Mouse (Mus musculus) kidney, postnatal 0 days (tissue): ENCODE measurements around the gene P2ry6. TPM values are rescaled to one million over a fixed set of nuclear protein-coding genes. Genes with fewer than 3 reads are reported as not detected.

Experiments used
- ATAC-seq: fragments of 200-750 bp; cut with Nextera tagmentation; replicated peaks from 2 replicates; pipeline ENCODE4 v1.8.0; 2017; ENCODE audit warnings: low read depth, moderate number of reproducible peaks, moderate TSS enrichment, moderate library complexity; ENCODE audit not compliant: low FRiP score
- DNase-seq: peaks from one replicate; pipeline ENCODE4 v3.0.0-alpha.2; 2016; ENCODE audit warnings: low spot score
- H3K27ac ChIP-seq: fragments of 300-500 bp; sonication (generic); 2 replicates; pipeline ENCODE4 v1.5.1; 2014; ENCODE audit warnings: mild to moderate bottlenecking
- H3K27me3 ChIP-seq: fragments of 300-500 bp; sonication (generic); 2 replicates; pipeline ENCODE4 v1.6.1; 2014; ENCODE audit warnings: low read length, mixed read lengths; ENCODE audit not compliant: insufficient read depth
- H3K36me3 ChIP-seq: fragments of 300-500 bp; sonication (generic); 2 replicates; pipeline ENCODE4 v1.6.1; 2014; ENCODE audit warnings: low read length, mixed read lengths; ENCODE audit not compliant: insufficient read depth
- H3K4me1 ChIP-seq: fragments of 300-500 bp; sonication (generic); replicated peaks from 2 replicates; pipeline ENCODE4 v1.6.1; 2014; ENCODE audit warnings: antibody characterized with exemption, low read length, mixed read lengths; ENCODE audit not compliant: insufficient read depth
- H3K4me2 ChIP-seq: fragments of 300-500 bp; sonication (generic); 2 replicates; pipeline ENCODE4 v1.6.1; 2014; ENCODE audit warnings: mild to moderate bottlenecking, low read length, moderate library complexity, mixed read lengths
- H3K4me3 ChIP-seq: fragments of 300-500 bp; sonication (generic); replicated peaks from 2 replicates; pipeline ENCODE4 v1.5.1; 2014; ENCODE audit warnings: low read depth, low read length
- H3K9ac ChIP-seq: fragments of 300-500 bp; sonication (generic); 2 replicates; pipeline ENCODE4 v1.6.1; 2014; ENCODE audit warnings: low read depth, low read length
- H3K9me3 ChIP-seq: fragments of 300-500 bp; sonication (generic); replicated peaks from 2 replicates; pipeline ENCODE4 v1.6.1; 2016; ENCODE audit warnings: low read length, inconsistent platforms, mixed read lengths
- CTCF ChIP-seq: IDR thresholded peaks from 2 replicates; pipeline ENCODE4 v1.5.1; 2016; ENCODE audit warnings: antibody characterized with exemption, low read depth, mild to moderate bottlenecking, moderate library complexity
- WGBS: fragments of 180-500 bp; shearing (Covaris S2); extraction: QIAGEN DNeasy Blood & Tissue Kit; methylation state at CpG from one replicate; pipeline ENCODE4 v1.1.7; 2014; 5-methylcytosine and 5-hydroxymethylcytosine counted together
- polyA plus RNA-seq: library from polyadenylated mRNA; unstranded; fragments of >200 nt; fragmentation: Nextera tagmentation; extraction: Ambion mirVana; gene quantifications from 2 replicates; pipeline ENCODE4 v1.2.1, GENCODE M21; 2015

P2ry6 gene
- polyA plus RNA-seq, 1 experiment from 2014 or later, result 5.0 TPM

GRCm38 (mm10) chr7:100911246-100911770, 63.1 kb downstream of the P2ry6 start:
- peaks cover 5% of the 10 kb centered on the region for H3K36me3 ChIP-seq
- H3K9ac ChIP-seq, result no peak overlapping the region
- H3K4me1 ChIP-seq, result peaks cover 56% of the 10 kb centered on the region
- H3K27ac ChIP-seq, result peak overlapping the region; percentile 82
- WGBS, result 10% methylated on average over 2 of the region's 2 CpGs
- H3K9me3 ChIP-seq, result no peaks in the 10 kb centered on the region
- H3K27me3 ChIP-seq, result no peaks in the 10 kb centered on the region
- no peak overlapping the region for H3K4me3 ChIP-seq
- H3K4me2 ChIP-seq, result peak overlapping the region; percentile 23; the same call in 1 of the 2 replicates
- DNase-seq (peak; percentile 79), ATAC-seq (peak; percentile 68)
- no peak for TF ChIP-seq CTCF

GRCm38 (mm10) chr7:100908567-100908966, 65.9 kb downstream of the P2ry6 start:
- no peak for ATAC-seq
- TF ChIP-seq CTCF, result peak; percentile 69
- Histone ChIP-seq H3K4me3 (no peak overlapping the region), H3K4me1 (peaks cover 51% of the 10 kb centered on the region), H3K27ac (peak overlapping the region; percentile 78; the same call in 1 of the 2 replicates), H3K36me3 (0 out of 2 replicates have a peak, but pooled peaks cover 2% of the 10 kb centered on the region), H3K4me2 (peak overlapping the region; percentile 32; the same call in 1 of the 2 replicates), H3K9me3 (no peaks in the 10 kb centered on the region), H3K9ac (no peak overlapping the region), H3K27me3 (no peaks in the 10 kb centered on the region)
- WGBS, result 36% methylated on average over 8 of the region's 8 CpGs
- DNase-seq, result peak; percentile 74

GRCm38 (mm10) chr7:100908061-100908460, 66.4 kb downstream of the P2ry6 start:
- peak overlapping the region; percentile 78 for H3K27ac ChIP-seq
- ATAC-seq (no peak; the same call in 1 of the 2 replicates), DNase-seq (no peak)
- 0 out of 2 replicates have a peak overlapping the region, but pooled peaks have one; percentile 8 for H3K9ac ChIP-seq
- no peak for TF ChIP-seq CTCF
- 0 out of 2 replicates have a peak, but pooled peaks cover 2% of the 10 kb centered on the region for H3K36me3 ChIP-seq
- WGBS, result 65% methylated on average over 8 of the region's 8 CpGs
- H3K27me3 ChIP-seq, result no peaks in the 10 kb centered on the region
- peak overlapping the region; percentile 32 for H3K4me2 ChIP-seq
- no peaks in the 10 kb centered on the region for H3K9me3 ChIP-seq
- H3K4me3 ChIP-seq, result no peak overlapping the region
- H3K4me1 ChIP-seq, result peaks cover 51% of the 10 kb centered on the region

- TF ChIP-seq CTCF, result peak; percentile 96
- peak; percentile 85 for DNase-seq
- 0% methylated on average over 1 of the region's 1 CpGs for WGBS
- H3K4me1 ChIP-seq, result peaks cover 45% of the 10 kb centered on the region
- no peaks in the 10 kb centered on the region for H3K27me3 ChIP-seq
- H3K4me2 ChIP-seq, result peak overlapping the region; percentile 32; the same call in 1 of the 2 replicates
- H3K9ac ChIP-seq, result no peak overlapping the region
- peak overlapping the region; percentile 78 for H3K27ac ChIP-seq
- H3K36me3 ChIP-seq, result 0 out of 2 replicates have a peak, but pooled peaks cover 2% of the 10 kb centered on the region
- no peaks in the 10 kb centered on the region for H3K9me3 ChIP-seq
- H3K4me3 ChIP-seq, result no peak overlapping the region
- no peak for ATAC-seq
Measured at GRCm38 (mm10) chr7:100907231-100907630, 67.2 kb downstream of the P2ry6 start.

- 83% methylated on average over 10 of the region's 10 CpGs for WGBS
- Histone ChIP-seq H3K36me3 (0 out of 2 replicates have a peak, but pooled peaks cover 2% of the 10 kb centered on the region), H3K4me1 (peaks cover 35% of the 10 kb centered on the region), H3K27me3 (no peaks in the 10 kb centered on the region), H3K4me3 (no peak overlapping the region), H3K9me3 (no peaks in the 10 kb centered on the region), H3K27ac (no peak overlapping the region), H3K9ac (no peak overlapping the region), H3K4me2 (no peak overlapping the region)
- no peak for TF ChIP-seq CTCF
- ATAC-seq (no peak), DNase-seq (no peak)
Measured at GRCm38 (mm10) chr7:100906029-100906789, 68.2 kb downstream of the P2ry6 start.

GRCm38 (mm10) chr7:100905037-100905436, 69.4 kb downstream of the P2ry6 start:
- no peaks in the 10 kb centered on the region for H3K27me3 ChIP-seq
- H3K4me3 ChIP-seq, result no peak overlapping the region
- WGBS, result 76% methylated on average over 7 of the region's 7 CpGs
- no peak for DNase-seq
- peaks cover 23% of the 10 kb centered on the region for H3K4me1 ChIP-seq
- no peak overlapping the region for H3K4me2 ChIP-seq
- no peak overlapping the region for H3K27ac ChIP-seq
- no peaks in the 10 kb centered on the region for H3K9me3 ChIP-seq
- 0 out of 2 replicates have a peak, but pooled peaks cover 2% of the 10 kb centered on the region for H3K36me3 ChIP-seq
- no peak for ATAC-seq
- no peak for TF ChIP-seq CTCF
- H3K9ac ChIP-seq, result no peak overlapping the region
